Mouse (Mus musculus) cerebellum, postnatal 36 days (tissue): ENCODE results near the gene Tbc1d9.

Experiments used
- DNase-seq, 2 experiments: peaks; one replicate each; pipeline ENCODE4 v3.0.0; 2021 to 2022; ENCODE audit warnings: mixed read lengths in 2 of 2

Tbc1d9 gene

DNA sequence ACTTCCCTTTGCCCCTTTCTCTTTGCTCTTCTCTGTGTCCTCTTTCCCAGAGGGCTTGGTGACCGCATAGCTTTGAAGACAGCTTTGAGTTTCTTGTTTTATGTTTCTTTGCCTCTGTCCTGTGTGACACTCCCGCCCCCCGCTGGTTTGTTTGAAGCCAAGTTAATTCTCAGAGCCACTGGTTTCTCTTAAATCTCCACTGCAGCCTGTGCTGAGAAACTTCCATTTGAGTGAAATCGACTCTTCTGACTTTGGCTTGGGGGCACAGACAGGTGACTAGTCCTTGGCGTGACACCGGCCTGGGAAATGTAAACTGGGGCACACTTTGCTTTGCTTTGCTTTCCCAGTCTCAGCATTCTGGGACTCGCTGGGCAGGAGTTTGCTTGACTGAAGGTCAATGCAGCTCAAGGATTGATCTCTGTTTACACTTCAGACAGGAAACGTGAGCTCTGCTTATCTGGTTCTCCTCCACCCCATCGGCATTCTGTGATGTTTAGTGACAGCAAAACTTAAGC is 13.1 kb downstream of the Tbc1d9 start:
- DNase-seq: peak in 1 of 2 experiments; percentile 17

DNA sequence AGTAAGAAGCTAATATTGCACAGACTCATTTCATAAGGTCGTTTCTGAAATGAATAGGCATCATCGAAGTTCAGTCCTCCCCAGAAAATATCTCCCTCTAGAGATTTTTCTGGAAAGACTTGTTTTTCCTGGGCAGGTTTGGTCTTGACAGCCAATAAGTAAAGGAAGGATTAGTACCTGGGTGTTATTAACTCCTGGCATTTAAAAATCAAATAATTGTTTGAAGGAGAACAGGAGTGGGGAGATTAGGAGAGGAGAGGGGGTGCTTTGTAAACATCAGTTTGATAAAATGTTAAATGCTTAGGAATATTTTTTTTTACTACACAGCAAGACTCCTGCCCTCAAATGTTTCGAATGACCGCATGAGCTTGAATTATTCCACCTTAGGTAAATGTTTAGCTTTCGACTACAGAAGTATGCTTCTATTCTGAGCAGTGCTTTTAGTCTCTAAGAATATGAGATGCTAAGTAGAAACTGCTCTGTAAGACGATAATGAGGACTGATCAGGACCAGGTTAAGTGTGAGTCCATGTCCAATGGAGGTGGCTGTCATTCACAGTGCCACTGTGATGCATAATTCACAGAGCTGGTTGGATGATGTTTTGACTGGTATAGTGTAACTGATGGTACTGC is 16.8 kb downstream of the Tbc1d9 start:
- DNase-seq: no peak

DNA sequence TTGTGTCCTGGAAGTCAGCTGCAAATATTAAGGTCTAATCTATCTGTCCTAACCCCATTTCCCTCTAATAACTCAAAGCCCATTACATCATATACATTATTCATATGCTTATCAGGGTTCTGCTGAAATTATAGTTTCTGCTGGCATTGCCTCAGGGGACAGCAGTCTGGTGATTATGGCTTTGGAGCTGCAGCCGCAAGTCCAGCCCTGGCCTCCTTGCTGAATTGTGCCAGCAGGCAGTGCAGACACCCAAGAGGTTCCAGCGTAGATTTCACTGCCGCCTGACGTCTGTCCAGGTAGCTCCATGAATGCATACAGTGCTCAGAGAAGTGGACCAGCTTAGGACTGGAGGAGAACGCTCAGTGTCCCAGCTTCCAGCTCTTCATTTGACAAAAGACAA is 17.6 kb downstream of the Tbc1d9 start:
- peak in 1 of 2 experiments; percentile 9 for DNase-seq

DNA sequence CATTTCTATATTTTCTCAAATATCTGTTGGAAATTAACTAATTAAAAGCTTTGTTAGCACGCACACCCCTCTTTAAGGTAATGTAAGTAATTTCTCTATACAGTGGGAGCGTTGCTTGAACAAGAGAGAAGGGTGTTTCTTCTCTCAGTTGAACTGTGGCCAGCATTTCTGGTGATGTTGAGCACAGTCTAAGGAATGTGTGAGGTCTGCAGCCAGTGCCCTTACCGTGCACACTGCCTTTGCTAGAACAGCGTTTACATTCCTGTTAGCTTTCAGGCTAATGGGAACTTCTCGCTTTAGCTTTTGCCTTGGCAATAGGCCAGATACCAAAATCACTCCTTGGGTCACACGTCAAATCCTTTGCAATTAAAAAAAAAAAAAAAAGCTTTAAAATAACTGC is 21.2 kb downstream of the Tbc1d9 start:
- DNase-seq: no peak

DNA sequence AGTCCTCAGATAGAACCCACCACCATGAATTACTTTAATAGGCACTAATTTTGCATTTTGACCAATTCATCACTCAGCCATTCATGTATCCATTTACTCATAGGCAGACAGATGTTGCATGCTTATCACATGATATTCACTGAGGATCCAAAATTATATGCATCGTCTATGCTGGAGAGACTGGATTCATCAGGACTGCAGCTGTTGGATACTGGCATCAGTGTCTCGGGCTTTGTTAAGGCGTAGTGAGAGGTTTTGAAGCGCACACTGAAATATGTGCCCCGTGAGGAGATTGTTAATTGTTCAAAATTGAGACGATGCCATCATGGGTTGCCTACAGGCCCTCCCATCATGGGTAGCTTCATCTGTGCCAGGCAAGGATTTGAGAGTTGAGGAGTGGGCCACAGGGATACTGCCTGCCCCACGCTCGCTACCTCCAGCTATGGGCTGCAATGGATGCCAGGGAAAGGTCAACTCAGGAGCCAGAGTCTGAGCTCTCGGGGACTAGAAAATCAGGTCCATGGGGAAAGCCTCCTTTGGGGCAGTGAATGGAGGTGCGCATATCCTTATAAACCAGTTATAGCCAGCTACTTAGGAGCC is 22.3 kb downstream of the Tbc1d9 start:
- DNase-seq: no peak

DNA sequence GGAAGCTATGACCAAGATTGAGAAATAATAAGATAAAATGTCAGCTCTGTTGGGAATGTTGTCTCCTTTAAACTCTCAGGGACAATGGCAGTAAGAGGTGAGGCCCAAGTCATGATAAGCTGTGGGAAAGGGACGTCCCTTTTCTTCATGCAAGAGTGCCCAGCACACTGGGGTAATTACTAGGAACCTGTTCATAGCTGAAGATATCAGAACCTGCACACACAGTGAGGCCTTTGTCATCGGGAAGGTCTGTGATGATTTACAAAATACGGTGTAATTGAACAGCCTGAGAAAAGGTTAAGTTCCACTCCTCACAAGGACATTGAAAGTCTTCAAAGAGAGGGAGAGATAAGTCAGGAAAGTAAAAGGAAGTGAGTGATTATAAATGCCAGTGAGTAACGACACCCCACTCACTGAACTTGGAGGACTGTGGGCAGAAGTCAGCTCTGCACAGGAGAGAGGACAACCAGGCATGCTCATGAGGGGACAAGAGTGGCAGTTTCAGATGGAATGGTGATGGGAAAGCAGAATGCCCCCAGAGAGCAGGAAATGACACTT is 24.5 kb downstream of the Tbc1d9 start:
- DNase-seq: no peak

DNA sequence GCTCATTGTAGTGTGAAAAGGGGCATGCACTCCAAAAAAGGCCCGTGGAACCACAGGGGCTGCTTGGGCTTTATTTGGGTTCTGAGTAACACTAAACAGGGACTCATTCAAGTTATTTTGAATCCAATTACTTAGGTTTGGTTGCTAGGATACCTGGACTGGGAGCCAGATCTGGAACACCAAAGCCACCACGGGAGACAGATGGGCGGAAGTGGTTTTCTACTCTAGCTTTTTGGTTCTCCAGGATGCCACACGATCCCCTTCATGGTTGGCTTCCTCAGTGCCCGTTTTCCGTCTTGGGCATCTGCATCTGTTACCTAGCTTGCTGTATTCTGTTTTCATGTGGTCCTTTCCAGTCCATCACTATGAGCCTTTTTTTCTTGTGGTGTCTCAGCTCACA is 30.9 kb downstream of the Tbc1d9 start:
- DNase-seq: peak; percentile 57 to 64

DNA sequence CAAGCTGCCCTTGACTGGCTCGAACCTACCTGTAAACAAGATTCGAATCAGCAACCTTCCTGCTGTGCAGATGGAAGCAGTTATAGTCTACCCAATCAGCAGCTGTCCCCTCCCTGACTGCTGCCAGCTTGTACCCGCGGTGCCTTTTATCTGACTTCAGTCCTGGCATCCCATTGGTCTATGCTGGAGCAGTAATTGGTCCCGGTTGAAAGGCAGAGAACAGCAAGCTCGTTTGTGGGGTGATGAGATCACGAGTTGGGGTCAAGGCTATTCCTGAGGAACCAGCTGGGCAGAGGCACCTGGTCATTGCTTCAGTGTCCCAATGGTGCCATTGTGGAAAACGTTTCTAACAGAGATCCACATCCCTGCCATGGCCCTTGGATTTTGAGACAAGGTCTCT is 34.6 kb downstream of the Tbc1d9 start:
- DNase-seq: no peak

DNA sequence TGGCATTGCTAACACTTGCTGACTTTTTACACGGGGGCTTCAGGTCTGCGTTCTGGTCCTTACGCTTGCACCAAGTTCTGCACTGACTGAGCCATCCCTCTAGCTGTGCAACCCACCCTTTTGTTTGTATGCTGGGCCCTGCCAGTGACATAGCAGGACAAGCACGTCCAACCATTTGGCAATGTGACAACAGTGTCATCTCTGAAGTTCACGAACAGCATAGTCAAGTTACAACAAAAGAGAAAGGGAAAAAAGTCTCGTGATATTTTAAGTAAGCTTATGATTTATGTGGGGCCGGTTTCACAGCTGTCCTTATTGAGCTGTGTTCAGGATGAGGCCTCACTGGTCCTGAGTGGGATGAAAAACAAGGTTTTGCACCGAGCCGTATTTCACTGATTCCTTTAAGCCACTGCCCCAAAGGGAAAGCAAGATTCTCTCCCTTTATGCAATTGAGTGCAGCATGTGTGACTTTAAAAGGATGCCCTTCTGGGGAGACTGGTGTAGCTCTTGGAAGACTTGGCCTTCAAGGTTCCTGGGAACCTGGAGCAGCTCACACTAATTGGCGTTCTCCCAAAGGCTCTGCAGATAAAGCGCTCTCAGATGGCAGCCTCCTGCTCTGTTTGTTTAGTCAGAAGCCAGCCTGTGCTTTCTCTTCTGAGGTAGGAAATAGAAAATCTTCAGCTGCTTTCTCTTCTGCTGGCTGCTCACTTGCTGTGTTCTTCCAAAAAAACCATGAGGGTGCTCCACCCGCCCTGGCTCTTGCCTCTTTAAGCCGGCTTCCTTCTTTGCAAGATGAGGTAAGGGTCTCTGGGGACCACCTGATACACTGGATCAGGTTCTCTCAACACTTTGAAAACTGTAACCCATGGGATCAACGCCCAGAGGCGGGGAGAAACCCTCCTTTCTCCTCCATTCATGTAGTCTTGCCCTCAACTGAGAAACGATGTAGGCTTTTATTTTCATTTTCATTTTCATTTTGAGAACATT is 35.3 kb downstream of the Tbc1d9 start:
- peak; percentile 69 to 78 for DNase-seq

DNA sequence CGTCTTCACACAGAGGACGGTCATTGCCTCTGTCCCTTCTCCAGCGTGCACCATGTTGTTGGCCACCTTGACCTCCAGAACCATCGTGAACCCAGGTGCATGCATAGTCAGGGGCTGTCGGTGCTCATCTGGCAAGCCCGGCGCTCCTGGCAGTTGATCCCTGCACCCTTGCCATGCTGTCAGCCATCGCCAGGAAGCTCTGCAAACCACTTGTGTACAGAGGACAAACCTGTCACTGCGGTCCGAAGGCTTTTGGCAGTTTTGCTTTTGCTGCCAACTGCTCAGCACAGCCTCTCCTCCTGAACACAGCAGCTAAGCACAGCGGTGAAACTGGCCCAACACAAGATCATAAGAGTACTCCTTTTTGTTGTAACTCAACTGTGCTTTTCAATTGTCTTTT is 37.8 kb downstream of the Tbc1d9 start:
- peak; percentile 56 to 57 for DNase-seq

DNA sequence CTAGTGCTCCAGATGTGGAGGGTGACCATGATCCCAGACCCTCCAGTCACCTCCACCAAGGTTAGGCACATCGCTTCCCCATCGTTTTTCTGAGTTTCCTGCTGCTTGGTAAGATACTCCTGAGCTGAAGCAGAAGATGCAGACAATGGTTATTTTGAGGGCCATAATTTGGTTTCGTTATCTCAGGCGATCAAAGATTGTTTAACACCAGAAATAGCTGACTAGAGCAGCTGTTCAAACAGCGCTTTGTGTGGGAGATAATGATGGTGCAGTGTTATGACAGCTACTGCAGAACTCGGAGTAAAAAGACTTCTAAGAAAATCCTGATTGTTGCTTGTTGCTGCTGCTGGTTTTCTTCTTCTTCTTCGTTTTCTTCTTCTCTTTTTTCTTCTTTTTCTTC is 40.8 kb downstream of the Tbc1d9 start:
- DNase-seq: no peak

DNA sequence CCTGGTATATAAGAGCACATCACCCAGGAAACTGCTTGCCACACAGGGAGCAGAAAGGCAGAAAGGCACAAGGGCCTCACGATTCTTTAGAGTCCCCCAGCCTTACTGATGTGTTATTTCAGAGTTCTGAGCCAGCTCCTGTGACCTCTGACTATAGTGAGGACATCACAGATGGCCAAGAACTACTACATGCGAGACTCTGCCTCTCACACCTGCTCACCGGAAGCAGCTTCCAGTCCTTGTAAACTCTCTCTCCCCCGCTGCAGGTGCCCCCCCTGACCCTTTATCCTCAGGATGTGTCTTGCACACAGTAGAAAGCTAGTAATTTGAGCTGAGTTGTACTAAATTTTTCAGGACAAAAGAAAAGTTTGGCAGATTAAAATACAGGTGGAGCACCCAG is 44.4 kb downstream of the Tbc1d9 start:
- DNase-seq: no peak

DNA sequence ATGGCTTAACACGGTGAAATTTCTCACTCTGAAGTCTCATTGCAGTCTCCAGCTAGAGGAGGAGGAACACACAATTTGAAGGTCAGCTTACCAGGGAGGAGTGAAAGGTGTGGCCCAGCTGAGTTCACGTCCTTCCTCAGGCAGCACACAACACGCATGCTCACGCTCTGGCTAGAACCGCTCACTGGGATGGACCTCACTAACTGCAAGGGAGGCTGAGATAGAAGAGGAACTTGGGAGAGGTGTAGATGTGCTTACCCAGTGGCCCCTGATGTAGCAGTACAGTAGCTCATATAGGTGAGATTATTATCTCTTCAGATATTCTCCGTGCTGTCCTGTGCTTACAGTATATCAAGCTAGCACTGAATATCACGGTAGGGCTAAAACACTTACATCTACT is 45.5 kb downstream of the Tbc1d9 start:
- no peak for DNase-seq

DNA sequence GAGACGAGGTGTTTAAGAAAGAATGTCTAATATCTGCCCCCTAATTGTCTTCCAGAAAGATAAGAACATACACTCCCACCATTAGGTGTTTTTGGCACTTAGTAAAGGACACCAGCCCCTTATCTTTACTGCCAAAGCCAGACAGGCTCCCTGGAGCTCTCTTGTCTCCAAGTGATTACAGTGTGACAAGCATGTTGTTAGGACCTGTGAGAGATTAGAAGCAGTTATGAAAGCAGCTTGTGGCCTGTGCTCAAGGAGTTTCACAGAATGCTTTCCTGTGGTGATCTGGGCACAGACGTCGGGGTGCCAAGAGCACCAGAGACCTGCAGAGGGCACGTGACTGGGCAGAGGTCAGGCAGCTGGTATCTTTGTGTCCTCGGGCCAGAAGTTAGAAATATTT is 49.9 kb downstream of the Tbc1d9 start:
- no peak for DNase-seq

DNA sequence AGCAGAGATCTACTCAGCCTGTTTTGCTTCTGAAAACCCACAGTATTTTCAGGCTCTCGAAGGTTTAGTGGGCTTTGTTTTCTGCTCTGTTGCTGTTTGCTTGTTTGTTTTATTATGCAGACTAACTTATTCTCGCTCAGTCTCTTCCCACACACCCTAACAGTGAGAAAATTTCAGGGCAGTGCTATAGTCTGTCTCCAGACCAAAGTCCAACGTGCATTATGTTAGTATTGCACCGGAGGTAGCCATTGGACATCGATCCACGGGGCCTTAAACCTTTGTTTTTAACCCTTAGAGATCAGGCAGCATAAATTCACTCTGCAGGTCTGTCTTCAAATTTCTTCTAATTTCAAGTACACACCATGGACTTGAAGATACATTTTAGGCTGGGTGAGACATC is 51.4 kb downstream of the Tbc1d9 start:
- no peak for DNase-seq

DNA sequence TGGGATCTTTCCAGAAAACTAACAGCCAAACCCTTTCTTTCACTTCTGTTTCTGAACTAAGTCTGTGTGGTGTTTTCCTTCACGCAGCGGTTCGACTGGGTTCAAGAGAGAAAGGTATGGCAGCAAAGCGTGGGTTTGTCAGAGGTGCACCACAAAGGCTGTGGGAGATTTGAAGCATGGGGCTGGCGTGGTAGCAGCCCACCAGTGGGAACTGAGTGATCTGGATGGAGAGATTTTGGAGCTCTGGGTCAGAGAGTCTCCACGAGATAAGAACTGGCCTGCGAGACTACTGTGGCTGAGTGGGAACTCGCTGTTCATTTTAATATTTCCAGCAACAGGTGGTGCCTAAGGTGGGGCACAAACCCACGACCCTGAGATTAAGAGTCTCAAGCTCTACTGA is 52.0 kb downstream of the Tbc1d9 start:
- DNase-seq: no peak

DNA sequence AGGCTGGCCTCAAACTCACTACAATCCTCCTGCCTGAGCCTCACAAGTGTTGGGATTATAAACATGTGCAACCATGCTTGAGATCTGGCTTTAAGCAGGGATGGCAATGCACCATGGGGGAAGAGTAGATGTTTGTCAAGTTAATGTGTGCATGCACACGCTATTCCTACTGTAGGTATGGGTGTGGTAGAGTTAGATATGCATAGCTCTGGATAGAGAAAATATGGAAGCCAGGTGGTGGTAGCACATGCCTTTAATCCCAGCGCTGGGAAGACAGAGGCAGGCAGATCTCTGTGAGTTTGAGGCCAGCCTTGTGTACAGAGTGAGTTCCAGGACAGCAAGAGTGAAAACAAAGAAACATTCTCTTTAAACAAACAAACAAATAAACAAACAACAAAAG is 52.7 kb downstream of the Tbc1d9 start:
- no peak for DNase-seq

DNA sequence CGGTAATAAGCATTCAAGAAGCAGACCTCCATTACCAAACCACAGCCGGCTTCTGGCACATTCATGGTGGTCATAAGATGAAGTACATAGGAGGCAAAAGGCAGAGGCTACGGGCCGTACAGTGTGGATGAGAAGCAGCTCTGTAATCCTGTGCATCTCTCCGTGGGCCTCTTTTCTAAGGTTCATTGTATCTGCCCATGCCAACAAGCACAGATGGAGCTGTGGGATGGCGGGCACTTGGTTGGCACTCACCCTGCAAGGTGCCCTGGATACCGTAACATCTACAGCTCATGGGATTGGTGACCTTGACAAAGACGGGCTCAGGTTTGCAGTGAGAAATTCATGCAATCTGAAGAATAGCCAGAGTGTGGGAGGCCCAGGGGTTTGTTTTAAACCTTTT is 54.2 kb downstream of the Tbc1d9 start:
- peak; percentile 87 to 90 for DNase-seq

DNA sequence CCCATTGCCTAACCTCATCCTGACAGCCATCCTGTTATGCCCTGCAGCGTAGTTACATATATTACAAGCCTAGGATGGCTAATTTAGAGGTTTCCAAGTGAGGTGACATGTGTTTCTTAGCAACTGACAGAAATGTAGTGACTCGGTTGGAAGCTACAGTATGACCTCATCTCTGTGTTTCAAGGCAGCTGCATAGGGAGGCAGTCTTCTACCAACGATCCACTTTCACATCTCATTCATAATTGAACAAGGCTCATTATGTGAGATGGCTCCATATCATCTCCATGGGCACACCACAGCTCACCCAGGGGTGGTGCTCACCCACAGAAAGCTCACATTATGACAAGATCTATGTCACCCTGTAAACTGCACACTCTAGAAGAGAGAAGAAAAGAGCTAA is 55.6 kb downstream of the Tbc1d9 start:
- DNase-seq: no peak

DNA sequence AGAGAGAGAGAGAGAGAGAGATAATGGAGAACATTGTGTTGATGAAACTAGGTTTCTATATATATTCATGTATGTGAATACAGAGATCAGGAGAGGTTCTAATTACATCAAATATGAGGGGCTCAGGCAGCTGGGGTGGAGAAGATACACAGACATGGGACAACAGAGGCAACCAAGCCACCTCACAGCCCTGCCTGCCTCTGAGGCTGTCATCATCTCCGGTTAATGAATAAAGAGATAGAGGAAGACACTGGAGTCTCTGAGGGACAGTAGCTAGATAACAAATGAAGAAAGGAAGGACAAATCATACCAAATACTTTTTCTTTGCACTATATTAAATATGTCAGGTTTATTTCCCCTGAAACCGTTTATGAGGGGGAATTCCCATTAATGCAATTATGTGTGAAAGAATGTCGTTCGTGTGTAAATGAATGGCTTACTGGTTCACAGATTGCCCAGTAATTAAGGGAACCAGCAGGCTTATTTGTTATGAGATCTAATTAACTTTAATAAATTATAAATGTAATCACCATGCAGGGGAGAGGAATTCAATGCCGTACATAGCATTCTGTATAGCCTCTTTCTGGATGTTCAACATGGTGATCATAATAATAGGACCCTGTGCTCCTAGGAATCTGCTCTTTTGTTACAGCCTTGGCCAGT is 59.7 kb downstream of the Tbc1d9 start:
- no peak for DNase-seq

DNA sequence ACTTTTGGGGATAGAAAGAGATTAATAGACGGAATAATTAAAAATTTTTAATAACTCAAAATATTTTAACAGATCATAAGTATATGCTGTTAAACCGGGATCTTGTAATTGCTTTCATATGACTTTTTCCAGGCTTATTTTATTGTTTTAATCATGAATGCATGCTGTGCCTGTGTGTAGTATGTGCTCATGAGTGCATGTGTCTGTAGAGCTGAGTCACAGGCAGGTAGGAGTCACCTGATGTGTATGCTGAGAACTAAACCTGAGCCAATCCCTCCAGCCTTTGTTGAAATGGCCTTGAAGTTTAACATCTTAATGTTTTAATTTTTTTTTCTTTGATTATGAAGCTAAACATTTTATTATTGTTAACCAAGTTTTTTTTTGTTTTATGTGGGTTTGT is 60.4 kb downstream of the Tbc1d9 start:
- no peak for DNase-seq

DNA sequence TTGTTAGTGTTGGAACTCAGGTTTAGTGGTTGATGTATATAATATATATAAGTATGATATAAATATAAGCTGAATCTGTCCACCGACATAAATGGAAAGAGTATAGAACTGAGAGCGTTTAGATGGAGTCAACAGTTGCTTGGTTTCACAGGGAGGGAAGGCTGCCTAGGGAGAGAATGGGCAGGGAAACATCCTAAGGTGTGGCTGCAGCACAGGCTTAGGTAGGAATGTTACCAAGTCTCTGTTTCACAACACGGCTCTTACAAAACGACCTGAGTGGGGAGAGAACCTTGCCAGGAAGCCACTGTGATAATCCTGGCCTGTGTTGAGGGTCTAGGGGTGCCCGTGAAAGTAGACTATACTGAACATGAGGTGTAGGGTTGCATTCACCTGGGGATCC is 62.2 kb downstream of the Tbc1d9 start:
- DNase-seq: no peak

DNA sequence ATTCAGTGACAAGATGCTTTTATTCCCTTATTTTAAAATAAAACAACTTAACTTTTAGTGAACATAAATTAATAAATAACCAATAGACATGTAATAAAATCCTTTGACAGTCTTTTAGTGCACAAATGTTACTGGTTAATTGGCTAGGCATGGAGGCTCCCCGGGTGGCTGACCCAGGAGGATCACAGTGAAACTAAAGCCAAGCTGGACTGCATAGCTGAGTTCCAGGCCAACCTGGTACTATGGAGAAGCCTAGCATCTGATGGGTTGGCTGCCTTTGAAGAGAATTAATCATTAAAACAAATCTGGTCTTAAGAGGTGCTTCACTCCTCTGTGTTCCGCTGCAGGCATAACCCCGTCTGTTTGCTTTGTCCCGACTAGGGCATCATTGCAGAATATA is 67.9 kb downstream of the Tbc1d9 start:
- DNase-seq: no peak
